Mouse (Mus musculus) MEL (cell line): ENCODE data around the gene Kansl1. TPM values are rescaled to one million over a fixed set of nuclear protein-coding genes. Genes with fewer than 3 reads are reported as not detected.
A peak's percentile ranks its signal among the peaks of the same experiment; 100 is the strongest.

Experiments
- DNase-seq: peaks from one replicate; pipeline ENCODE4 v3.0.0; 2011; ENCODE audit warnings: low read depth, low spot score
- H3K27ac ChIP-seq: 2 replicates; pipeline ENCODE4 v1.5.1; 2012; ENCODE audit warnings: low read depth, mild to moderate bottlenecking, control low read depth, low read length, moderate library complexity; ENCODE audit not compliant: control insufficient read depth
- H3K27me3 ChIP-seq, 2 experiments: fragments of 150-350 bp in 1 of 2; sonication (generic) in 1 of 2; 2 replicates each; pipeline ENCODE4 v1.6.1; 2012; ENCODE audit warnings: low read length in 2 of 2, mild to moderate bottlenecking in 2 of 2, improper control_type of control experiment in 1 of 2, moderate library complexity in 1 of 2; ENCODE audit not compliant: insufficient read depth in 2 of 2, control insufficient read depth in 1 of 2
- H3K36me3 ChIP-seq, 2 experiments: 2 replicates each; pipeline ENCODE4 v1.6.1; 2012 to 2014; ENCODE audit warnings: low read length in 2 of 2, improper control_type of control experiment in 1 of 2, inconsistent platforms in 1 of 2, mild to moderate bottlenecking in 1 of 2; ENCODE audit not compliant: insufficient read depth in 2 of 2, control insufficient read depth in 1 of 2
- H3K4me1 ChIP-seq, 2 experiments: fragments of 150-350 bp in 1 of 2; sonication (generic) in 1 of 2; 2 replicates each; pipeline ENCODE4 v1.6.1; 2012; ENCODE audit warnings: low read length in 2 of 2, improper control_type of control experiment in 1 of 2, mild to moderate bottlenecking in 1 of 2; ENCODE audit not compliant: insufficient read depth in 2 of 2, control insufficient read depth in 1 of 2
- H3K4me3 ChIP-seq, 2 experiments: fragments of 150-350 bp in 1 of 2; sonication (generic) in 1 of 2; 2 replicates each; pipeline ENCODE4 v1.5.1; 2012; ENCODE audit warnings: low read depth in 2 of 2, low read length in 2 of 2, mild to moderate bottlenecking in 2 of 2, moderate library complexity in 2 of 2, control low read depth in 1 of 2, improper control_type of control experiment in 1 of 2; ENCODE audit not compliant: control insufficient read depth in 1 of 2, insufficient read depth in 1 of 2
- H3K79me2 ChIP-seq: 2 replicates; pipeline ENCODE4 v1.6.1; 2012; ENCODE audit warnings: mild to moderate bottlenecking, low read length, moderate library complexity; ENCODE audit not compliant: control insufficient read depth, poor library complexity, insufficient read depth
- H3K9ac ChIP-seq: 2 replicates; pipeline ENCODE4 v1.6.1; 2012; ENCODE audit warnings: low read depth, mild to moderate bottlenecking, control low read depth, low read length, moderate library complexity; ENCODE audit not compliant: control insufficient read depth, poor library complexity, severe bottlenecking
- H3K9me3 ChIP-seq: fragments of 150-350 bp; sonication (generic); replicated peaks from 2 replicates; pipeline ENCODE4 v1.6.1; 2012; ENCODE audit warnings: mild to moderate bottlenecking, low read length, improper control_type of control experiment, moderate library complexity; ENCODE audit not compliant: insufficient read depth
- BHLHE40 ChIP-seq: IDR thresholded peaks from 2 replicates; pipeline ENCODE4 v1.6.1; 2012; ENCODE audit warnings: low read depth, mild to moderate bottlenecking, inconsistent platforms, low read length, improper control_type of control experiment, borderline replicate concordance
- CHD1 ChIP-seq: IDR thresholded peaks from 2 replicates; pipeline ENCODE4 v1.6.1; 2012; ENCODE audit warnings: low read depth, mild to moderate bottlenecking, inconsistent platforms, low read length, improper control_type of control experiment
- CHD2 ChIP-seq: IDR thresholded peaks from 2 replicates; pipeline ENCODE4 v1.6.1; 2011; ENCODE audit warnings: low read length, improper control_type of control experiment
- CTCF ChIP-seq, 3 experiments: IDR thresholded peaks in 2 of 3; conservative IDR thresholded peaks in 1 of 3; 2 replicates each; pipeline ENCODE4 v1.5.1; 2011 to 2012; ENCODE audit warnings: low read length in 3 of 3, low read depth in 2 of 3, mild to moderate bottlenecking in 2 of 3, improper control_type of control experiment in 1 of 3, inconsistent platforms in 1 of 3, mixed read lengths in 1 of 3, moderate library complexity in 1 of 3; ENCODE audit not compliant: control insufficient read depth in 1 of 3, insufficient read depth in 1 of 3, poor library complexity in 1 of 3, severe bottlenecking in 1 of 3
- E2F4 ChIP-seq: IDR thresholded peaks from 2 replicates; pipeline ENCODE4 v1.6.1; 2011; ENCODE audit warnings: low read depth, low read length, improper control_type of control experiment, borderline replicate concordance
- ELF1 ChIP-seq: IDR thresholded peaks from 2 replicates; pipeline ENCODE4 v1.6.1; 2014; ENCODE audit warnings: low read depth, mild to moderate bottlenecking, inconsistent platforms, low read length, improper control_type of control experiment, moderate library complexity
- EP300 ChIP-seq, 2 experiments: IDR thresholded peaks; 2 replicates each; pipeline ENCODE4 v1.6.1; 2011; ENCODE audit warnings: improper control_type of control experiment in 2 of 2, low read length in 2 of 2, low read depth in 1 of 2, mild to moderate bottlenecking in 1 of 2
- GABPA ChIP-seq: IDR thresholded peaks from 2 replicates; pipeline ENCODE4 v1.6.1; 2012; ENCODE audit warnings: low read depth, mild to moderate bottlenecking, inconsistent platforms, low read length, improper control_type of control experiment, moderate library complexity
- GATA1 ChIP-seq: IDR thresholded peaks from 2 replicates; pipeline ENCODE4 v1.6.1; 2011; ENCODE audit warnings: low read depth, low read length, improper control_type of control experiment
- HCFC1 ChIP-seq: IDR thresholded peaks from 2 replicates; pipeline ENCODE4 v1.6.1; 2012; ENCODE audit warnings: low read depth, mild to moderate bottlenecking, inconsistent platforms, low read length, improper control_type of control experiment, moderate library complexity
- KAT2A ChIP-seq: conservative IDR thresholded peaks from 2 replicates; pipeline ENCODE4 v1.6.1; 2012; ENCODE audit warnings: low read depth, low read length, improper control_type of control experiment, inconsistent platforms
- MAFK ChIP-seq: IDR thresholded peaks from 2 replicates; pipeline ENCODE4 v1.6.1; 2011; ENCODE audit warnings: low read depth, mild to moderate bottlenecking, low read length, improper control_type of control experiment, borderline replicate concordance
- MAZ ChIP-seq: IDR thresholded peaks from 2 replicates; pipeline ENCODE4 v1.6.1; 2012; ENCODE audit warnings: low read depth, mild to moderate bottlenecking, inconsistent platforms, low read length, improper control_type of control experiment
- MEF2A ChIP-seq: IDR thresholded peaks from 2 replicates; pipeline ENCODE4 v1.6.1; 2014; ENCODE audit warnings: low read depth, mild to moderate bottlenecking, inconsistent platforms, low read length, improper control_type of control experiment; ENCODE audit not compliant: poor library complexity, insufficient replicate concordance, severe bottlenecking; ENCODE audit errors: extremely low read depth
- MXI1 ChIP-seq: IDR thresholded peaks from 2 replicates; pipeline ENCODE4 v1.6.1; 2011; ENCODE audit warnings: mild to moderate bottlenecking, low read depth, low read length, improper control_type of control experiment
- MYB ChIP-seq: IDR thresholded peaks from 2 replicates; pipeline ENCODE4 v1.6.1; 2011; ENCODE audit warnings: mild to moderate bottlenecking, low read depth, low read length, improper control_type of control experiment
- MYC ChIP-seq: IDR thresholded peaks from 2 replicates; pipeline ENCODE4 v1.6.1; 2011; ENCODE audit warnings: low read depth, mild to moderate bottlenecking, low read length, improper control_type of control experiment, moderate library complexity
- NELFE ChIP-seq: IDR thresholded peaks from 2 replicates; pipeline ENCODE4 v1.6.1; 2011; ENCODE audit warnings: low read depth, low read length, improper control_type of control experiment
- POLR2A ChIP-seq, 2 experiments: IDR thresholded peaks; 2 replicates each; pipeline ENCODE4 v1.6.1; 2011 to 2012; ENCODE audit warnings: low read length in 2 of 2, mild to moderate bottlenecking in 2 of 2, control low read depth in 1 of 2, improper control_type of control experiment in 1 of 2, low read depth in 1 of 2, moderate library complexity in 1 of 2; ENCODE audit not compliant: control insufficient read depth in 1 of 2, insufficient read depth in 1 of 2, poor library complexity in 1 of 2
- POLR2AphosphoS2 ChIP-seq: IDR thresholded peaks from 2 replicates; pipeline ENCODE4 v1.6.1; 2011; ENCODE audit warnings: low read length, improper control_type of control experiment
- RAD21 ChIP-seq: IDR thresholded peaks from 2 replicates; pipeline ENCODE4 v1.6.1; 2011; ENCODE audit warnings: mild to moderate bottlenecking, low read depth, low read length, improper control_type of control experiment
- RCOR1 ChIP-seq: IDR thresholded peaks from 2 replicates; pipeline ENCODE4 v1.6.1; 2012; ENCODE audit warnings: low read depth, mild to moderate bottlenecking, inconsistent platforms, low read length, improper control_type of control experiment
- SIN3A ChIP-seq: IDR thresholded peaks from 2 replicates; pipeline ENCODE4 v1.6.1; 2012; ENCODE audit warnings: low read length, improper control_type of control experiment, inconsistent platforms
- SMC3 ChIP-seq: IDR thresholded peaks from 2 replicates; pipeline ENCODE4 v1.6.1; 2011; ENCODE audit warnings: low read depth, low read length, improper control_type of control experiment
- TCF12 ChIP-seq: IDR thresholded peaks from 2 replicates; pipeline ENCODE4 v1.6.1; 2014; ENCODE audit warnings: low read depth, mild to moderate bottlenecking, inconsistent platforms, low read length, improper control_type of control experiment, moderate library complexity
- UBTF ChIP-seq: IDR thresholded peaks from 2 replicates; pipeline ENCODE4 v1.6.1; 2012; ENCODE audit warnings: low read depth, mild to moderate bottlenecking, inconsistent platforms, low read length, improper control_type of control experiment, moderate library complexity, borderline replicate concordance; ENCODE audit not compliant: insufficient read depth
- USF2 ChIP-seq, 2 experiments: IDR thresholded peaks; 2 replicates each; pipeline ENCODE4 v1.6.1; 2011 to 2012; ENCODE audit warnings: improper control_type of control experiment in 2 of 2, low read length in 2 of 2, borderline replicate concordance in 1 of 2, inconsistent platforms in 1 of 2, low read depth in 1 of 2, mild to moderate bottlenecking in 1 of 2; ENCODE audit not compliant: insufficient read depth in 1 of 2
- ZKSCAN1 ChIP-seq: IDR thresholded peaks from 2 replicates; pipeline ENCODE4 v1.6.1; 2012; ENCODE audit warnings: low read depth, mild to moderate bottlenecking, inconsistent platforms, low read length, improper control_type of control experiment, moderate library complexity
- ZNF384 ChIP-seq: IDR thresholded peaks from 2 replicates; pipeline ENCODE4 v1.6.1; 2012; ENCODE audit warnings: low read depth, mild to moderate bottlenecking, inconsistent platforms, low read length, improper control_type of control experiment
- polyA plus RNA-seq, 2 experiments: library from polyadenylated mRNA; stranded (reverse) in 1 of 2; unstranded in 1 of 2; fragments of >175 nt in 1 of 2; fragments of >200 nt in 1 of 2; gene quantifications; 2 replicates each; pipeline versions ENCODE4 v1.2.1 to v1.2.4; 2012; ENCODE audit warnings: low replicate concordance in 2 of 2, low read depth in 1 of 2; ENCODE audit not compliant: insufficient read length in 2 of 2, insufficient read depth in 1 of 2, missing spikeins in 1 of 2
- total RNA-seq: library from RNA; depleted of rRNA; stranded (reverse); fragments of 300-350 nt; gene quantifications from 2 replicates; pipeline ENCODE4 v1.2.3, GENCODE M21; 2012

The Kansl1 gene
- total and polyA plus RNA-seq, 3 experiments = 14.9 to 76.3 (median 56.4) TPM

DNA sequence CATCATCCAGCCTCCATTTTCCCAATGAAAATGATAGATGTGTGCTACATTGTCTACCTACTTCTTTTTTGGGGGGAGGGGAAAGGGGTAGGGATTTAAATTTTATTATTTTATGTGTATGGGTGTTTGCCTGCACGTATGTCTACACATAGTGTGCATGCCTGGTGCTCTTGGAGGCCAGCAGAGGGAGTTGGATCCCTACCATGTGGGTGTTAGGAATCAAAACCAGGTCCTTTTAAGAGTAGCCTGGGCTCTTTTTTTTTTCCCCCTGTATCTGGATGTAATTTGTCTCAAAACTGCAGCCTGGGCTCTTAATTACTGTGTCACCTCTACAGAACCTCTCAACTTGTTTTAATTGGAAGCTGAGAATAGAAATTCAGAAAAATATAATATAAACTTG lies 89.0 kb downstream of the Kansl1 start:
- peak; percentile 52 for DNase-seq
- peaks cover 8% of the 10 kb centered on the region for H3K79me2 ChIP-seq
- H3K36me3 ChIP-seq = peaks cover 9% of the 10 kb centered on the region in 2 experiments
- no peak overlapping the region for H3K27ac ChIP-seq
- no peak overlapping the region for H3K4me3 ChIP-seq
- no peaks in the 10 kb centered on the region for H3K27me3 ChIP-seq
- H3K9me3 ChIP-seq = no peaks in the 10 kb centered on the region
- H3K4me1 ChIP-seq = peaks cover 0 to 9% of the 10 kb centered on the region in 2 experiments; a peak in 2 of 4 replicates
- H3K9ac ChIP-seq = no peak overlapping the region
- TF ChIP-seq MXI1 = no peak
- TF ChIP-seq RAD21 = peak; percentile 46
- peak; percentile 54 for TF ChIP-seq SMC3
- TF ChIP-seq CTCF (IDR thresholded peaks at IDR 0.05 in 2 of 3, conservative IDR thresholded peaks at IDR 0.05 in 1 of 3; ENCODE audit: control insufficient read depth in 1 of 3, insufficient read depth in 1 of 3, low read depth in 2 of 3, low read length in 3 of 3, poor library complexity in 1 of 3, severe bottlenecking in 1 of 3) = peak; percentile 16 to 61 (median 35); a peak in 4 of 6 replicates
- TF ChIP-seq ZNF384 = peak; percentile 59
- TF ChIP-seq CHD2 = no peak

GRCm38 (mm10) chr11:104376291-104376690 lies 92.4 kb downstream of the Kansl1 start:
- no peak overlapping the region for H3K4me3 ChIP-seq
- H3K36me3 ChIP-seq = peaks cover 3 to 21% of the 10 kb centered on the region in 2 experiments

DNA sequence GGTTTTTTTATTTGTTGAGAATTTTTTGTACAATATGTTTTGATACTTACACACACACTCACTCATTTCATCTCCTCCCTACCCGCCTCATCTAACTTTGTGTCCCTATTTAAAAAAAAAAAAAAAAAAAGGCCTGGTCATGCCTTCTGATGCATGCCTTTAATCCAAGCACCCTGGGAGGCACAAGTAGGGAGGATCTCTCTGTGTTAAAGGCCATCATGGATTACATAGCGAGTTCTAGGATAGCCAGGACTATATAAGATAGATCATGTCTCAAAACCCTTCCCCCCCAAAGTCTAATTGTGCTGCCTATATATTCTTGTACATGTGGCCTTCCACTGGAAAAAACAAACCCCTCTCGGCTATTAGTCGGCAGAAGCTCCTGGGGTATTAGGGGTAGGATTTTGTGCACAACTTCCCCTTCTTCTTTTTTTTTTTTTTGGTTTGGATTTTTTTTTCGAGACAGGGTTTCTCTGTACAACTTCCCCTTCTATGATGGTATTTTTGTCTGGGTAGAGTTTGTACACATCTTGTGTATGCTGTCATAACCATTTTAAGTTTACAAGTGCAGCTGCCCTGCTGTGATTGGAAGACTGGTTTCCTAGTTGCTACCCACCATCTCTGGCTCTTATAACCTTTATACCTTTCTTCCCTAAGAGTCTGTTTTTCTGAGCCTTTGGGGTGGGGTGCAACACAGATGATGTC lies 101.0 kb downstream of the Kansl1 start:
- peaks cover 5% of the 10 kb centered on the region; the same call in 1 of the 2 replicates for H3K79me2 ChIP-seq
- H3K9me3 ChIP-seq = no peaks in the 10 kb centered on the region
- peaks cover 21 to 47% of the 10 kb centered on the region in 2 experiments for H3K36me3 ChIP-seq
- H3K4me3 ChIP-seq = no peak overlapping the region
- no peak overlapping the region for H3K9ac ChIP-seq
- peak; percentile 85 for DNase-seq
- H3K27me3 ChIP-seq = no peaks in the 10 kb centered on the region
- H3K27ac ChIP-seq = no peak overlapping the region
- peaks cover 13 to 29% of the 10 kb centered on the region in 2 experiments for H3K4me1 ChIP-seq
- peak in 1 of 2 experiments; percentile 76; a peak in 2 of 4 replicates for TF ChIP-seq EP300 (IDR thresholded peaks at IDR 0.05; ENCODE audit: low read depth in 1 of 2, low read length in 2 of 2)
- peak; percentile 64; the same call in 1 of the 2 replicates for TF ChIP-seq MYC
- no peak for TF ChIP-seq GABPA
- TF ChIP-seq UBTF = no peak
- TF ChIP-seq USF2 (IDR thresholded peaks at IDR 0.05; ENCODE audit: borderline replicate concordance in 1 of 2, insufficient read depth in 1 of 2, low read depth in 1 of 2, low read length in 2 of 2) = no peak
- TF ChIP-seq CTCF (IDR thresholded peaks at IDR 0.05 in 2 of 3, conservative IDR thresholded peaks at IDR 0.05 in 1 of 3; ENCODE audit: control insufficient read depth in 1 of 3, insufficient read depth in 1 of 3, low read depth in 2 of 3, low read length in 3 of 3, poor library complexity in 1 of 3, severe bottlenecking in 1 of 3) = no peak
- TF ChIP-seq KAT2A = no peak
- TF ChIP-seq MAFK = no peak
- no peak for TF ChIP-seq RAD21
- peak; percentile 58; the same call in 1 of the 2 replicates for TF ChIP-seq RCOR1
- TF ChIP-seq TCF12 = peak; percentile 34; the same call in 1 of the 2 replicates
- no peak for TF ChIP-seq SMC3
- no peak for TF ChIP-seq MYB

More at GRCm38 (mm10) chr11:104376291-104376690, 92.4 kb downstream of the Kansl1 start:
- H3K4me1 ChIP-seq = peaks cover 0 to 5% of the 10 kb centered on the region in 2 experiments; a peak in 1 of 4 replicates
- no peak overlapping the region for H3K27ac ChIP-seq
- no peak overlapping the region for H3K9ac ChIP-seq
- DNase-seq = no peak
- H3K79me2 ChIP-seq = peaks cover 8% of the 10 kb centered on the region; the same call in 1 of the 2 replicates
- TF ChIP-seq ZNF384 = no peak
- no peak for TF ChIP-seq BHLHE40
- TF ChIP-seq GATA1 = no peak
- TF ChIP-seq MAZ = no peak
- TF ChIP-seq HCFC1 = no peak
- TF ChIP-seq NELFE = no peak
- no peak for TF ChIP-seq POLR2A (IDR thresholded peaks at IDR 0.05; ENCODE audit: control insufficient read depth in 1 of 2, insufficient read depth in 1 of 2, low read depth in 1 of 2, low read length in 2 of 2, poor library complexity in 1 of 2)
- no peak for TF ChIP-seq KAT2A
- no peak for TF ChIP-seq ELF1
- no peak for TF ChIP-seq E2F4
- TF ChIP-seq MYB = no peak
- TF ChIP-seq MYC = no peak
- TF ChIP-seq SIN3A = no peak
- TF ChIP-seq ZKSCAN1 = no peak
- TF ChIP-seq GABPA = no peak
- no peak for TF ChIP-seq TCF12
- no peak for TF ChIP-seq MXI1
- TF ChIP-seq MEF2A = no peak
- no peak for TF ChIP-seq CHD1
- TF ChIP-seq POLR2AphosphoS2 = no peak
- H3K9me3 ChIP-seq = no peaks in the 10 kb centered on the region
- H3K27me3 ChIP-seq = no peaks in the 10 kb centered on the region
